Mouse (Mus musculus): ENCODE results near the gene Med7. TPM values are rescaled to one million over a fixed set of nuclear protein-coding genes. Genes with fewer than 3 reads are reported as not detected.

Gene Med7
- total RNA-seq, 2 experiments from 2014 or later: 18.5 to 19.4 TPM

Other genes with a start within 250 kb of the Med7 start
- gene Fndc9, start 201.4 kb upstream of the Med7 start, total RNA-seq (2021): not detected
- gene Cyfip2, start 124.1 kb upstream of the Med7 start, total RNA-seq (2021): 10 to 100 TPM; 52.3 to 58.6 TPM
- 1 to 10 TPM in 1 of 2 experiments, under 1 TPM in 1; 0.20 to 2.9 TPM for gene Itk, start 47.4 kb upstream of the Med7 start, total RNA-seq (2021)
- gene Fam71b, start 40.4 kb upstream of the Med7 start, total RNA-seq (2021): not detected
- gene Havcr2, start 18.0 kb downstream of the Med7 start, total RNA-seq (2021): under 1 TPM; 0.47 to 0.54 TPM
- gene Gm12169, start 87.3 kb downstream of the Med7 start, total RNA-seq (2021): not detected
- gene BC053393, start 134.6 kb downstream of the Med7 start, total RNA-seq (2021): not detected
- not detected for gene Dppa1, start 192.3 kb downstream of the Med7 start, total RNA-seq (2021)